Mouse (Mus musculus) adrenal gland, adult 18-20 months (tissue): ENCODE results near the gene Pecr. TPM values are rescaled to one million over a fixed set of nuclear protein-coding genes. Genes with fewer than 3 reads are reported as not detected.
A peak's percentile ranks its signal among the peaks of the same experiment; 100 is the strongest.
"Not testable (repeated sequence)": the region's sequence is repeated elsewhere in the genome, so short reads cannot be mapped to it uniquely, and the experiment has no call there.

Experiments
- DNase-seq, 2 experiments: peaks; one replicate each; pipeline ENCODE4 v3.0.0; 2021 to 2022; ENCODE audit warnings: low spot score in 2 of 2
- total RNA-seq, 2 experiments: library from RNA; stranded (reverse); gene quantifications; 1 replicate in 1 of 2; 2 replicates in 1 of 2; pipeline ENCODE4 v1.2.3; 2021

Pecr gene
- total RNA-seq, 2 experiments from 2014 or later = 26.5 to 30.5 TPM

DNA sequence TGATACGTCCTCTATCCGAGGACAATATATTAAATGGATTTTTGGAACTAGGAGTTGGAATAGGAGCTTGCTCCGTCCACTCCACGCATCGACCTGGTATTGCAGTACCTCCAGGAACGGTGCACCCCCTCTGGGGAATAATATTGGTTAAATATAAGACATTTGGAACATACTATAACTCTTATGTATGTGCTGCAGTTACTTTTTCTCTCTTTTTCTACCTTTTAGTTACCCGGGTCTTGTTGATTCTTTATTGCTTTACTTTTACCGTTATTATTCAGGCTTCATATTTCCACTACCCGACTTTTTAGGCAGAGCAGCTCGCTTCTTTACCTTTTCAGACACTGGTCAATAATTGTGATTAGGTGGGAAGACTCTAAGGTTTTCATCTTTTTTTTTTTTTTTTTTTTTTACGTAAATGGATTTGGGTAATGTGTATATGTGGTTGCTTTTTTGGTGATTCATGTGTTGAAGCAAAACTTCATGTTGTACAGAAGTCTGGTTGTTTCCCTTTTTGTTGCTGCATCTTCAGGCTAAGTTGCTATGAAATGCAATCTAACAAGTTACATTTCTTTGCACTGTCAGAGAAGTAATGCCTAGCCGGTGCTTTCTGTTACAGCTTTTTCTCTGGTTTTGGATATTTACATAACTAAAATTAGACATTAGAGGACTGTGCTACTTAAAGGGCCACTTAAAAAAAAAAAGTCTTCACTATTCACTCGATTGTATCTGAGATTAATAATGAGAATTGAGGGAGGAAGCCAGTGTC is 46.9 kb downstream of the Pecr start:
- DNase-seq = no peak

DNA sequence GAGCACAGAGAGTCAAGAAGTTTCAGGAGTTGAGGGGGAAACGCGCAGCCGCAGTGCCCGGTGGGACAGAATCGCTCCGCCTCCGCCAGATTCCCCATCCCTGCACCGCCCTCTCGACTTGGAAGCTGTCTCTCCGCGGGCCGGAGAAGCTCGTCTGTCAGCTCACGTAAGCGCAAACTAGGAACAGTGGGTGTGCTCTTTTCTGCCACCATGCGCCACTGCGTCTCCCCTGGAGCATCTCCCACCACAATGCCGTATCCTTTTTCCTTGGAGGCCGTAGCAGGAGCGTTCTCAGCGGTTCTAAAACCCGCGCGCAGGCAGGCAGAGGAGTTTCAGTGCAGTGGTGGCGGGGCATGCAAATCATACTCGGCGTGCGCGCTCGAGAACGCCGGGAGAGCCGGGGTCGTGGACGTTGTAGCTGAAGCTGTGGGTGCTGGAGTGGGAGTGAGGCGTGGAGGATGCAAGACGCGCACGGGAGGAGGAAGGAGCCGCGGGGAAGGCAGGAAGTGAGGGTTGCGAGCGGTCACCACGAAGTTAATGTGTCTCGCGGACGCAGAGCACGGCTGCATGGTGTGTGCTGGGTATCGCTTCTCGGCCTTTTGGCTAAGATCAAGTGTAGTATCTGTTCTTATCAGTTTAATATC is 47.6 kb downstream of the Pecr start:
- peak; percentile 65 to 66 for DNase-seq

DNA sequence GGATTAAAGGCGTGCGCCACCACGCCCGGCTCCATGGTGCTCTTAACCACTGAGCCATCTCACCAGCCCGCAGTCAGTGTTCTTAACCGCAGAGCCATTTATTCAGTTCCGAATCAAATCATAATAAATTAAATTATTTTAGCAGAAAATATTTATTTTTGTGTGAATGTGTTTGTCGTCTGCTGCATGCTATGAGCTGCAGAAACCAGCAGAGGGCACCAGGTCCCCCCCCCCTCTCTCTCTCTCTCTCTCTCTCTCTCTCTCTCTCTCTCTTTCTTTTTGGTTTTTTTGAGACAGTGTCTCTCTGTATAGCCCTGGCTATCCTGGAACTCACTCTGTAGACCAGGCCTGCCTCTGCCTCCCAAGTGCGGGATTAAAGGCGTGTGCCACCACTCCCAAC is 51.5 kb downstream of the Pecr start:
- not testable (repeated sequence) for DNase-seq

DNA sequence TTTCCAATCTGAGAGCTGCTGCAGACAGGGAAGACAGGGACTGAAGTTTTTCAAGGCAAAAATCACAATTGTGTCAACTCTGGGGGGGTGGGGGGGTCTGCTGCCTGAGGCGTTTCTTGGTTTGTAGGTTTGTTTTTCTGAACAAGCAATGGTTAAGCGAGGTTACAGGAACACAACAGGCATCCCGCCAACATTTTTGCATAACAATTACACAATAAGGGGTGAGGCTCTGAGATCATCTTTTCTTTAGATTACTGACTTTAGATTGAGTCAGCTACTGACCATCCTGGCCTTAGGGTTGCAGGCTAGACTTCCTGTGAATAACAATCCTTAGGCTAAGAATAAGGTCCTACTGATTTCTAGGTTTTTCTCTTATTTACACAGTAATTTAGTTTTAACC is 55.1 kb downstream of the Pecr start:
- DNase-seq = no peak

DNA sequence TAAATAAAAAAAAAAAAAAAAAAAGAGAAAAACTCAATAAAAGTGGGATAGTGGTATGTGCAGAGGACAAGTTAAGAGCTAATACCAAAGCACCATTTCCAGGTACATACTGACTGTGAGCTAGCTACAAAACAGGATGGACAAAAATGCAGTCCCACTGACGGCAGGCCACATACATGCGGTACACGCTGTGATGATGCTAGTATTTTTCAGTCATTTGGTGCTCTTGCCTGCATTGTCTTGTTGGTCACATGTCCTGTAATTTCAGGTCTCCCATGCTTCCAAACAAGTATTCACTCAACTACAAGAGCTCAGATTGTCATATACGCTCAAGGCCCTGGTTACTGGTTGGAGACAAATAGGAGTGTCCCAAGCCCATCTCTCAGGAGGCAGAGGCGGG is 56.6 kb downstream of the Pecr start:
- no peak for DNase-seq

DNA sequence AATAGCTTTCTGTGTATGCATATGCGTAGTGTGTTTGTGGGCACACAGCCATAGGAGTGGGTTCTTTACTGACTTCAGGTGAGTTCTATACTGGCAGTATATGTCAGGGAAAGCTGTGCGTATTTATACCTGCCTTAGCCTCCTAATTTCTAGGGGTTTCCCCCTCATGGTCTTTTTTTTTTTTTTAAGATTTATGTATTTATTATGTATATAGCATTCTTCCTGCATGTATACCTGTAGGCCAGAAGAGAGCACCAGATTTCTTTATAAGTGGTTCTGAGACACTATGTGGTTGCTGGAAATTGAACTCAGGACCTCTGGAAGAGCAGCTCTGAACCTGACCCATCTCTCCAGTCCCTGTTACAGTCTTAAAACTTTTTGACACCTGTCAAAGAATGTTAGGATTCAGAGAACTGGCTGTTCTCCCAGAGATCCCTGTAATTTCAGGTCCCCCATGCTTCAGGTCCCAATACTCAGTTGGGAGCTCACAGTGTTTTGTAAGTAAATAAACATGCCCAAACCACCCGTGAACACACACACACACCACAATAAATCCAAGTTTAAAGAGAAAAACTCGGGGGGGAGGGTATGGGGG is 57.1 kb downstream of the Pecr start:
- no peak for DNase-seq

DNA sequence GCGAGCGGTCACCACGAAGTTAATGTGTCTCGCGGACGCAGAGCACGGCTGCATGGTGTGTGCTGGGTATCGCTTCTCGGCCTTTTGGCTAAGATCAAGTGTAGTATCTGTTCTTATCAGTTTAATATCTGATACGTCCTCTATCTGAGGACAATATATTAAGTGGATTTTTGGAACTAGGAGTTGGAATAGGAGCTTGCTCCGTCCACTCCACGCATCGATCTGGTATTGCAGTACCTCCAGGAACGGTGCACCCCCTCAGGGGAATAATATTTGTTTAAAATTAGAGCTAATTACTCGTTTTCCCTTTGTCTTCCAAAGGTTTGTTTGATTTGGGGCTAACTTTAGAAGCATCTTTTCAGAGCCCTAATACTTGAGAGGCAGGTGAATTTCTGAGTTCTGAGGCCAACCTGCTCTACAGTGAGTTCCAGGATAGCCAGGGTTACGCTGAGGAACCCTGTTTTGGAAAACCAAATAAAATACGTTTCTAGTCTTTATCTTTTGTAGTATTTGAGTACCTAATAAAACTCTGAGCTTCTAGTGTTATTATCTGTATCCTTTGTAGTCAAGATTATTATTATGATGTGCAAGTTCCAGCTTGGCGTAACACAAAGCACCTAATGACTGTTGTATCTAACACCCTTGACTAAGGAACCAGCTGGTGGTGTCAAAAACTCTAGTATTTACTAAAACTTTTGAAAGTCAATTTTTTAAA is 57.8 kb downstream of the Pecr start:
- DNase-seq = no peak

DNA sequence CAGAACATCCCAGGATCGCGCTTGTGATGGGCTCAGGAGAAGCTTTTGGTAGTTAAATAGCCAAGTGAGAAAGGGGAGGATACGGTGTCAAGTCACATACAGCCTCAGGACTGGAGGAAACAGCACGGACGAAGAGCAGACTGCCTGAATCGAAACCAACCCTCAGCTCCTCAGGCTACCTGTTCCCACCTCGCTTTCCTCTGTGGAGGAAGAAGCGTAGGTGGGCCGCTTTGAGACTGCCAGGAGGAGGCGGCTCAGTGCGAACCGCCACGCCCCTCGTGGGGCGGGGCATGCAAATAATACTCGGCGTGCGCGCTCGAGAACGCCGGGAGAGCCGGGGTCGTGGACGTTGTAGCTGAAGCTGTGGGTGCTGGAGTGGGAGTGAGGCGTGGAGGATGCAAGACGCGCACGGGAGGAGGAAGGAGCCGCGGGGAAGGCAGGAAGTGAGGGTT is 58.4 kb downstream of the Pecr start:
- DNase-seq = peak; percentile 74 to 81

DNA sequence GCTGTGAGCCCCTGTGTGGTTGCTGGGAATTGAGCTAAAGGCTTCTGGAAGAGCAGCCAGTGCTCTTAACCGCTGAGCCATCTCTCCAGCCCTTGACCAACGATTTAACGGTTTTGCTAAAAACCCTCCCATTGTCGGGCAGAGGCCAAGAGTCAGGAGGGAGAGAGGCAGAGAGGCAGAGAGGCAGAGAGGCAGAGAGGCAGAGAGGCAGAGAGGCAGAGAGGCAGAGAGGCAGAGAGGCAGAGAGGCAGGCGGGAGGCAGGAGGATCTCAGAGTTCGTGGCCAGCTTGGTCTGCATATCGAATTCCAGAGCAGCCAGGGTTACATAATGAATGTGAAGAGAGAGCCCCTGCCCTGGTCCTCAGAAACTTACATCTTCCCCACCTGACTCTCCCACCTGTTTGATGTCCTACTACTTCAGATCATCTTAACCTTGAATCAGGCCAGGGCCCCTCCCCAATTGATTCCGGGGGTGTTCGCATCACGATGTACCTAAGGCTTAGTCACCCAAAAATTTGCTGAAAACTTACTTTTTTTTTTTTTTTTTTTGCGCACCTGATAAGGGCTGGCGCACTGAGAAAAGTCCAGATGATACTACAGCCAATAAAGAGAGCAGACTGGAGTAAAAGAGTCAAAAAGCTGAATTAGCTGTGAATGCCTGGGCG is 58.9 kb downstream of the Pecr start:
- no peak for DNase-seq

DNA sequence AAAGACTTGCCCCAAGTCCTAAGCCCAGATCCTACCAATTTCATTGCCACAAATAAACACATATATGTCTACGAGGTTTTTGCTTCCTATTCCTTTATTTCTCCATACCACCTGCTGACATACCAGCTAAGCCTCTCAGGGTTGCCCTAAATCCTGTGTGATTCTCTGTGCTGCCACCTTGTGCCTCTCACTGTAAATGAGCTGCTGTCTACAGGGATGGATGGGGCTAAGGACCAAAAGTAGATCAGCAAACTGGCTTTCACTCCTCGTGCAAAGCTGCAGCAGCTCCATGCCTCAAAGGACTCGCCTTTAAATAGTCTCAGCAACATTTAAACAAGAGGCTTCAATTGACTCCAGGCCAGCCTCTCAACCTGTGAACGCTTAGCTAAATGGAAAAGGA is 64.1 kb downstream of the Pecr start:
- no peak for DNase-seq

DNA sequence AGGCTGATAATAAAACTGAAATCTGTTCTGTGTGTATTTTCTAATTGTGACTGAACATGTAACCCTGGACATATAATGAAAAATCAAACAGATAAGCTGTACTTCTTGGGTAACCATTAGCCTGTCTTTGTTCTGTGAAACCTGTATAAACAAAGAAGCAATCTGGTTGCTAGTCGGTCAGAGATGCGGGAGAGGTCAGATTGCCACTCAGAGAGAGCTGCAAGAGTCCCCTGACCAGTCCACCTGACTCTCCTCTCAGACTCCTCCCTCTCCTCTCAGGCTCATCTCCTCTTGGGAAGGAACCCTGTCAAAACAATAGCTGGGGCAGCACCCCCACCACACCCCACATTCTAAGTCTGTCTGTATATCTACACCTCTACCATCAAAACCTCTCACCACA is 65.0 kb downstream of the Pecr start:
- DNase-seq = no peak

DNA sequence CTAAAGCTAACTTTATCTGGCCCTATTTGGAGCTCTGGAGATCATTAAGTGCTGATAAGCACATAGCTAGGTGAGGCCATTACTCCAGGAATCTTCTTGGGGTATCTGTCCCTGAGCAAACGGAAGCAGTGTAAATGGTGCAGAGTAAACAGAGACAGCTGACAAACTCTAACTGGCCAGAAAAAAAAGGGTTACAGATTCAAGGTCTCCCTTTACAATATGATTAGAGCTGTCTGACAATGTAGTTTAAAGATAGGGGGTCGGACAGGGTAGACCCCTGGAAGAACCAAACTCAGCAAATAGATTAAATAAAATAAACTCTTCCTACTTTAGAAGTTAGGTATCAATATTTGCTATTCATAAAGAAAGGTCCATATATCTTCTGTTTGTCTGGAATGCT is 65.5 kb downstream of the Pecr start:
- DNase-seq = no peak

DNA sequence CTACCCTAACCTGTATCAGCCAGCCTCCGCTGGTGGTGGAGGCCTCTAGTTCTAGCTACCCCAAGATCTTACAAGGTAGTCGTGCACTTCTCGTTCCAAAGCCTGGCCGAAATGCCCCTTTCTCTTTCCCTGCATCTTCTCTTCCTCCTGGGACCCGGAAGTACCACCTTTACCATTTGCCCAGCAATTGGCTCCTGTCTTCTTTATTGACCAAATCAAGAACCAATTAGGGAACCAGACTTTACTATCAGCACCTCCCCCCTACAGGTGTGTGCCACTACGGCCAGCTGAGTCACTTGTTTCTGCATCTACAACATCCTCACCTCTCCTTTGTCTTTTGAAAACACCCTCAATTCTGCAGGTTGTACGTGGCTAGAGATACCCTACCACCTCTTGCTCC is 67.4 kb downstream of the Pecr start:
- no peak for DNase-seq

DNA sequence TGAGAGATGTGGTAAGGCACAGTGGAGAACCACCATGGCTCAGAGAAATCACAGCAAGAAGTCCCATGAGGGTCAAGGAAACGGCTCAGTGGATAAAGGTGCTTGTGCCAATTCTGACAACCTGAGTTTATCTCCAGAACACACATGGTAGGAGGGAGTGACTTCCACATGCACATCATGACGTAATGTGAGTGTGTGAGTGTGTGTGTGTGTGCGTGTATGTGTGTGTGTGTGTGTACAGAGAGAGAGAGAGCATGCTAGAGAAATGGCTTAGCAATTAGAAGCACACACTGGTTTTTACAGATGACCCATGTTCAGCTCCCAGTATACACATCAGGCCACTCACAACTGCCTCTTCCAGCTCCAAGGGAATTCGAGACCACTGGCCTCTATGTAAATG is 68.9 kb downstream of the Pecr start:
- no peak for DNase-seq

DNA sequence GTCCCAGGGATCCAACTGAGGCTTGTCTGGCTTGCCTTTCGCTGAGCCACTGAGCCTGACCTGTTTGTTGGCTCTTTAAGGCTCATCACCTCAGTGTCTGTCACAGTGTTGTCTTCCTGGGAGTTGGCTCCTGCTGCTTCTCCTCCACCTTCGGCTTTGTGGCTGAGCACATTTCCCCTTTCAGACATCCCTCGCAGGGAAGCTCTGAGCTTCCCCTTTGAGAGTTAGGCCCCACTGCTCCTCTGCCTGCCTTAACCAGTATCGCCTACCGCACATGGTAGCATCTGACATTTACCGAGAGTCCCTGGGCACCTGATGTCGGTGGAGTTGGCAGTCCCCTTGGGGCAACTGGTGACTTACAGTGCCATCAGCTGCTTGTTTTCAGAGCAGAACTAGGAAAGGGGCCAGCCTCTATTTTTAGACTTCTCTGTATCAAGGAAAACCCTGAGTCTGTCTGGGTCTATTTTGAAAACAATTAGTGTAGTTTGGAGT is 69.6 kb downstream of the Pecr start:
- DNase-seq = no peak

DNA sequence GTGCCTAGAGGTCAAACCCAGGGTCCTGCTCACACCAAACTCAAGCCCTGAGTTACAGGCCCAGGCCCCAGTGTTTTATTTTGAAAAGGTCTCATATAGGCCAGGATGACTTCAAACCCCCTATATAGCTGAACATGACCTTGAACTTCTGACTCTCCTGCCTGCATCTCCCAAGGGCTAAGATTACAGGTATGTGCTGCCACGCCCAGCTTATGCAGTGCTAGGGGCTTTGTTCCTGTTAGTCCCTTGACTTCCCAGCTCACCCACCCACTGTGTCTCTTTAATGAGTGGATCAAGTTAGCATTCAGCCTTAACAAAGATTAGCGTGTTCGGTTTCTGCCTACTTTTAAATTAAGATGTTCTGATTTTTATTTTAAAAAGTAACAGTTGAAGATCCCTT is 70.2 kb downstream of the Pecr start:
- DNase-seq = no peak

DNA sequence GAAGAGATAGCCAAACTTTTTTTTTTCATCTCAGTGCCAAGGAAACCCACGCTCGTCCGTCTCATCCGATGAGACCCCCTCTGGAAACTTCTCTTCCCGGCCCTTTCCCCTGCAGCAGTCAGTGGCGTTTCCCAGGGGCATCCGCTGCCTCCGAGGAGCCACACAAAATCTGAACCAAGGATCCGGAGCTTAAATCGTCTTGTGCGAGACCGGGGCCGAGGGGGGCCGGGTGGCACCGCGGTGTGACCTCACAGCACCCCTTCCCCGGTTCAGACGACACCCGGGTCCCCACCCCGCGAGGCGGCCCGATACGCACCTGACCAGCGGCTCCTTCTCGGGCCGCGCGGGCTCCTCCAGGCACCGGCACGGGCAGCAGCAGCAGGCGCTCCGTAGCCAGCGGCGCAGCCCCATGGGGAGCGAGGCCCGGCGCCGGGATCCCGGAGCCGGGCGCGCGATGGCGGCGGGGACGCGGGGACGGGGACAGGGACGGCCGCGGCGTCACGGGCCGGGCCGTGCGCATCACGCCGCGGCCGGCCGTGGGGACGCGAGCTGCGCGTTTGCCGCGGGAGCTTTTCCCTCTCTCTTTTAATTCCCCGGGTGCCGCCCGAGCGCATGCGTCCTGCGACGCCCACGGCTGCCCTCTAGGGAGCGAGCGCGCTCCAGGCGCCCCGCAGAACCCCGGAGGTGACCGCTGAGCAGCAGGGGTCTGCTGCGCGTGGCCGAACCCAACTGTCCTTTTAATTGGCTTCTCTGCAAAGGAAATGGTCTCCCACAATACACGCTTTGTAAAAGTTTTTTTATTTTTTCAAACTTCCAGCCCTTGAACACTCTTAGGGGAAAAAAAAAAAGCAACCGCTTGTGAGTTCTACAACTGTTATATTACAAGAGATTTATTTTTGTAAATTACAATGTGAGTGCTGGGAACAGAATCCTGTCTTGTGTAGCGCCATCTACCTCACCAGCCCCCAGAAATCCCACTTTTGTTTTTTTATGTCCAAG is 72.1 kb downstream of the Pecr start, which contains the start of gene Mreg:
Mreg (minus strand) TSS at position 607 of the 999 bp plus-strand sequence.
- peak; percentile 58 to 65 for DNase-seq

DNA sequence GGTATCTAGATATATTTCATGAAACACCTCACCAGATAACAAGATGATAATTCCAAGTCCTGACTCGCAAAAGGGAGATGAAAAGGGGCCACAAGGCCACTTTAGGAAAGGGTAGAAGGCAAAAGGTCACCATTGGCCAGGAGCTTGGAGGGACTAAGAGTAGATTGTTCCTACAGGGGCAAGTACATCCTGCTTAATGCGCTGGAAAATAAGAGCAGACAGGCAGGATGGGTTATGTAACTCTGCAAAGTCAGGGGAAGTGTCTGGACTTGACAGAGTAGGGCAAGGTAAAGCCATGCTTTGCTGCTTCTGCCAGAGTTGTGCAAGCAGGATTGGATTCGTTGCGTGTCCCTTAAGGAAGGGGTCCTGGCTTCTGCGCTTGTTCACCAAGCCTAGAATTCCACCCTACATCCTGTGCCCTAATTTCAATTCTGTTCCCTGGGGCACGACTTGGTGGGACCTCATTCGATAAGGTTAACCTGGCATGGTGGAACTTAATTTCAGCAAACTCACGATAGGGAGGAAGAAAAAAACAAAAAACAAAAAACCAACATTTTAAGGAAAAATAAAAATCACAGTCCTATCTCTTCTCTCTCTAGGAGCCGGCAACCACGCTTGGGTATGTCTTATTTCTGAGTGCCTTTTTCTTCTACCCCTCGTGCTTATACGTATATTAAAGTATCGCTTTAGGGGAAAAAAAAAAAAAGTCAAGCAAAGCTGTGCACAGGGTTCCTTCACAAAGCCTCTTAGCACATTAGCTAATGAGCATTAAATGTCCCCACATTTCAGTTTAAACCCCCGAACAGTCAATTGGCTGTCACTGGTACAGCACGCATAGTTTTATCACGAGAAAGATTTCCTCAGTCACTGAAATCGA is 73.1 kb downstream of the Pecr start:
- DNase-seq = no peak
